Mouse (Mus musculus) embryonic fibroblast, embryonic 13.5 days (primary cell): ENCODE data around the gene Iars2. TPM values are rescaled to one million over a fixed set of nuclear protein-coding genes. Genes with fewer than 3 reads are reported as not detected.
A peak's percentile ranks its signal among the peaks of the same experiment; 100 is the strongest.

ENCODE experiments used
- H3K27ac ChIP-seq: 2 replicates; pipeline ENCODE4 v1.5.1; 2012; ENCODE audit warnings: low read length, control low read depth, inconsistent platforms; ENCODE audit not compliant: insufficient read depth
- H3K4me1 ChIP-seq: 2 replicates; pipeline ENCODE4 v1.6.1; 2011; ENCODE audit warnings: low read length; ENCODE audit not compliant: control insufficient read depth, insufficient read depth
- H3K4me3 ChIP-seq: 2 replicates; pipeline ENCODE4 v1.5.1; 2011; ENCODE audit warnings: mild to moderate bottlenecking, control low read depth, low read length; ENCODE audit not compliant: insufficient read depth
- CTCF ChIP-seq: IDR thresholded peaks from 2 replicates; pipeline ENCODE4 v1.5.1; 2011; ENCODE audit warnings: mild to moderate bottlenecking, control low read depth, low read length, moderate library complexity, borderline replicate concordance; ENCODE audit not compliant: insufficient read depth
- POLR2A ChIP-seq: IDR thresholded peaks from 2 replicates; pipeline ENCODE4 v1.6.1; 2011; ENCODE audit warnings: low read depth, mild to moderate bottlenecking, control low read depth, low read length, moderate library complexity
- polyA plus RNA-seq: library from polyadenylated mRNA; stranded (reverse); fragments of >200 nt; gene quantifications from 2 replicates; pipeline ENCODE4 v1.2.4, GENCODE M21; 2011; ENCODE audit warnings: low read depth; ENCODE audit not compliant: missing spikeins, insufficient read length

Iars2 gene
- polyA plus RNA-seq, 1 experiment, result 42.9 TPM

- no peak overlapping the region for H3K4me3 ChIP-seq
- H3K27ac ChIP-seq, result no peak overlapping the region
- TF ChIP-seq POLR2A (no peak), CTCF (no peak)
- no peaks in the 10 kb centered on the region; the same call in 1 of the 2 replicates for H3K4me1 ChIP-seq
Observed at GRCm38 (mm10) chr1:185306836-185307235, 22.4 kb downstream of the Iars2 start.

- H3K27ac ChIP-seq, result no peak overlapping the region
- no peaks in the 10 kb centered on the region; the same call in 1 of the 2 replicates for H3K4me1 ChIP-seq
- no peak overlapping the region for H3K4me3 ChIP-seq
- TF ChIP-seq POLR2A (no peak), CTCF (no peak)
Observed at GRCm38 (mm10) chr1:185302816-185303215, 26.4 kb downstream of the Iars2 start.

GRCm38 (mm10) chr1:185298496-185298895 lies 30.7 kb downstream of the Iars2 start:
- H3K27ac ChIP-seq, result no peak overlapping the region
- H3K4me3 ChIP-seq, result no peak overlapping the region
- TF ChIP-seq POLR2A, result no peak
- TF ChIP-seq CTCF, result no peak
- no peaks in the 10 kb centered on the region; the same call in 1 of the 2 replicates for H3K4me1 ChIP-seq

- H3K4me1 ChIP-seq, result no peaks in the 10 kb centered on the region; the same call in 1 of the 2 replicates
- H3K27ac ChIP-seq, result no peak overlapping the region
- H3K4me3 ChIP-seq, result no peak overlapping the region
- TF ChIP-seq CTCF (no peak), POLR2A (no peak)
Observed at GRCm38 (mm10) chr1:185296850-185297249, 32.3 kb downstream of the Iars2 start.

GRCm38 (mm10) chr1:185292646-185293360 lies 36.4 kb downstream of the Iars2 start:
- Histone ChIP-seq H3K4me1 (no peaks in the 10 kb centered on the region), H3K4me3 (no peak overlapping the region), H3K27ac (no peak overlapping the region)
- TF ChIP-seq POLR2A, result no peak
- TF ChIP-seq CTCF, result no peak

GRCm38 (mm10) chr1:185291336-185291735 lies 37.9 kb downstream of the Iars2 start:
- TF ChIP-seq POLR2A (no peak), CTCF (no peak)
- no peak overlapping the region for H3K4me3 ChIP-seq
- H3K27ac ChIP-seq, result no peak overlapping the region
- H3K4me1 ChIP-seq, result no peaks in the 10 kb centered on the region

GRCm38 (mm10) chr1:185289231-185289630 lies 40.0 kb downstream of the Iars2 start:
- Histone ChIP-seq H3K4me3 (no peak overlapping the region), H3K27ac (0 out of 2 replicates have a peak overlapping the region, but pooled peaks have one; percentile 27), H3K4me1 (no peaks in the 10 kb centered on the region)
- TF ChIP-seq CTCF (no peak), POLR2A (no peak)

- Histone ChIP-seq H3K27ac (no peak overlapping the region), H3K4me1 (0 out of 2 replicates have a peak, but pooled peaks cover 2% of the 10 kb centered on the region), H3K4me3 (no peak overlapping the region)
- TF ChIP-seq CTCF (no peak), POLR2A (no peak)
Observed at GRCm38 (mm10) chr1:185287066-185287465, 42.1 kb downstream of the Iars2 start.

GRCm38 (mm10) chr1:185285171-185285570 lies 44.0 kb downstream of the Iars2 start:
- TF ChIP-seq POLR2A (no peak), CTCF (no peak)
- Histone ChIP-seq H3K27ac (no peak overlapping the region), H3K4me3 (no peak overlapping the region), H3K4me1 (0 out of 2 replicates have a peak, but pooled peaks cover 2% of the 10 kb centered on the region)

- Histone ChIP-seq H3K4me3 (no peak overlapping the region), H3K27ac (no peak overlapping the region), H3K4me1 (0 out of 2 replicates have a peak, but pooled peaks cover 2% of the 10 kb centered on the region)
- TF ChIP-seq POLR2A (no peak), CTCF (no peak)
Observed at GRCm38 (mm10) chr1:185284740-185285139, 44.5 kb downstream of the Iars2 start.
